Mouse (Mus musculus): ENCODE measurements around the gene Nf1. TPM values are rescaled to one million over a fixed set of nuclear protein-coding genes. Genes with fewer than 3 reads are reported as not detected.
A peak's percentile ranks its signal among the peaks of the same experiment; 100 is the strongest.

The Nf1 gene
- total RNA-seq, 2 experiments from 2014 or later = 18.2 to 23.5 TPM

DNA sequence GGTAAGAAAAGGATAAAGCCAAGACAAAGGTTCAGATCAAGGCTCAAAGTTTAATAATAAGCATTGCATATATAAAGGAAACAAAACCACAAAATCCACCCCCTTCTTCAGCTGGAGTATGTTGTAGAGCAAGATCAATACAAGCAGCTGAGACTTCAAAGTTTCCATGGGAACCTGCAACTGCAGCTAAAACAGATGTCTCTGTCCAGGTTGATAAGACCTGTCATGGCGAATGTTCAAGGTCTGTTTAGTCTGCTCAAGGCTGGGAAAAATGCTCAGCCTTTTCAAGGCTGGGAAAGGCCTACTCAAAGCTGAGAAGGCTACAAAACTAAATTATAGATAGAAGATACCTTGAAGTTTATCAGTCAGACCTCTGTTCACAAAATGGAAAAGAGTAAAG, 213.1 kb downstream of the Nf1 start:
- Histone ChIP-seq H3K27ac (no peak overlapping the region), H3K4me3 (no peak overlapping the region)
- TF ChIP-seq CTCF (IDR thresholded peaks at IDR 0.05) = no peak
- no peak for DNase-seq
- intact Hi-C loops (cut with DNase I) = no loop called here

- intact Hi-C loops (cut with DNase I) = no loop called here
- TF ChIP-seq CTCF (IDR thresholded peaks at IDR 0.05) = no peak
Observed at GRCm38 (mm10) chr11:79560536-79560935, 221.0 kb downstream of the Nf1 start.

DNA sequence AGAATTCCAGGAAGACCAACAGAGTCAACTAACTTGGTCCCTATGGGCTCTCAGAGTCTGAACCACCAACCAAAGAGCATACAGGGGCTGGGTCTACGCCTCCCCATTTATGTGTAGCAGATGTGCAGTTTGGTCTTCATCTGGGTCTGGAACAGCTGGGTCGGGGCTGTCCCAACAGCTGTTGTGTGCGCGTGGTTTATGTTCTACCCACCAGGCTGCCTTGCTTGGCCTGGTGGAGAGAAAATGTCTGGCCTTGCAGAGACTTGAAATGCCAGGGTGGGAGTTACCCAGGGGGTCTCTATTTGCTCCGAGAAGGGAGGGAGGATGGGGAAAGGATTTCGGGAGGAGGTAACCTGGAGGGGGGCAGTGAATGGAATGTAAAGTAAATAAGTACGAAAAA, 224.0 kb downstream of the Nf1 start:
- Histone ChIP-seq H3K4me3 (no peak overlapping the region), H3K27ac (no peak overlapping the region)
- no peak for DNase-seq
- intact Hi-C loops (cut with DNase I) = no loop called here
- no peak for TF ChIP-seq CTCF (IDR thresholded peaks at IDR 0.05)

More at GRCm38 (mm10) chr11:79560536-79560935, 221.0 kb downstream of the Nf1 start:
- DNase-seq = no peak
- Histone ChIP-seq H3K4me3 (no peak overlapping the region), H3K27ac (no peak overlapping the region)

DNA sequence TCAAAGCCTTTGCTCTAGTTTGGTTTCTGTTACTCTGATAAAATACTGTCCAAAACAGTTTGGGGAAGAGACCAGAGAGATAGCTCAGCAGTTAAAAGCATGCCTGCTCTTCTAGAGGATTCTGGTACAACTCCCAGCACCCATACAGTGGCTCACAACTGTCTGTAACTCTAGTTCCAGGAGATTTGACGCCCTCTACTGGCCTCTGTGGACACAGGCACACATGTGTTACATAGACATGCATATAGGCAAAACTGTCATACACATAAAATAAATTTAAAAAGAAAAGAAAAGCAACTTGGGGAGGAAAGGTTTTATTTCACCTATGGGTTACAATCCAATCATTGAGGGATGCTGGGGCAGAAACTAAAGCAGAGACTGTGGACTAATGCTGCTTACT, 227.5 kb downstream of the Nf1 start:
- no peak overlapping the region for H3K27ac ChIP-seq
- intact Hi-C loops (cut with DNase I) = no loop called here
- no peak overlapping the region for H3K4me3 ChIP-seq
- peak; percentile 9; the same call in 1 of the 2 replicates for TF ChIP-seq CTCF (IDR thresholded peaks at IDR 0.05)
- DNase-seq = no peak

- intact Hi-C loops (cut with DNase I) = no loop called here
- Histone ChIP-seq H3K4me3 (no peak overlapping the region), H3K27ac (no peak overlapping the region)
- no peak for DNase-seq
- no peak for TF ChIP-seq CTCF (IDR thresholded peaks at IDR 0.05)
Observed at GRCm38 (mm10) chr11:79568197-79568911, 228.9 kb downstream of the Nf1 start.

DNA sequence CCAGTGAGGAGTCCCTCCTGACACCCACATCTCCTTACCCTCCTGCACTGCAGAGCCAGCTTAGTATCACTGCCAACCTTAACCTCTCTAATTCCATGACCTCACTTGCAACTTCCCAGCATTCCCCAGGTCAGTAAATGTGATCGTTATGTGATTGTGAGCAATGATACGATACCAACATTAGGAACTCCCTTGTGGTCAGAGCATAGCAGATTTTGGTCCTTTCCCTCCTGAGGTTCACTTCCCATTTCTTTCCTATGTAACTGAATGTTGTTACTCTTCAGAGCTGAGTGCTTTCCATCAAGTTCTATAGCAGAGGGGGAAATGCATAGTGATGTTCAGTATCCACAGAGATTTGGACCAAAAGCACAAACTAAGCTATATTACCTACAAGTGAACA, 230.8 kb downstream of the Nf1 start:
- no peak overlapping the region for H3K4me3 ChIP-seq
- intact Hi-C loops (cut with DNase I) = no loop called here
- DNase-seq = no peak
- H3K27ac ChIP-seq = no peak overlapping the region
- TF ChIP-seq CTCF (IDR thresholded peaks at IDR 0.05) = no peak

DNA sequence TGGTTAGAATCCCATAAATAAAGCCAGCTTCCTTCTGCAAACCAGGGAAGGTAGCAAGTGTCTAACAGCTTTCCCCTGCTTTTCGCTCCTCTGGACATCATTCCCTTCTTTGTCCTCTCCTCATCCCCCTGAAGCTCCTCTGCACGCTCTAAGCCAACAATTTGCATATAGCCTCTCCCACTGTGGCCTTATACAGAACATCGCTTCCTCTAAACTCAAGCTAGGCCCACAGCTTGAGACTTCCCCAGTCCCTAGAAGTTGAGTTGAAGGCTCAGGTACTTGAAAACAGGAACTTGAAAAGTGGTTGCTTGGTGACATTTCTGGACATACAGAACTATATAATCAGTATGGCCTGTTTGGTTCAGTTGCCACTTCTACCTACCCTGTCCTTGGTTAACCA, 234.3 kb downstream of the Nf1 start:
- TF ChIP-seq CTCF (IDR thresholded peaks at IDR 0.05) = no peak
- no peak for DNase-seq
- no peak overlapping the region for H3K27ac ChIP-seq
- no peak overlapping the region for H3K4me3 ChIP-seq
- intact Hi-C loops (cut with DNase I) = no loop called here

GRCm38 (mm10) chr11:79575383-79576073, 236.0 kb downstream of the Nf1 start:
- TF ChIP-seq CTCF (IDR thresholded peaks at IDR 0.05) = no peak
- no peak for DNase-seq
- intact Hi-C loops (cut with DNase I) = loop anchor here (5.0 kb wide), 1 partner anchor 93 kb away; no protein-coding TSS in a partner anchor
- Histone ChIP-seq H3K27ac (no peak overlapping the region), H3K4me3 (no peak overlapping the region)

- Histone ChIP-seq H3K4me3 (no peak overlapping the region), H3K27ac (no peak overlapping the region)
- intact Hi-C loops (cut with DNase I) = loop anchor here (5.0 kb wide), 1 partner anchor 95 kb away; no protein-coding TSS in a partner anchor
- peak; percentile 89 for TF ChIP-seq CTCF (IDR thresholded peaks at IDR 0.05)
- DNase-seq = peak; percentile 72
Observed at GRCm38 (mm10) chr11:79577741-79578140, 238.2 kb downstream of the Nf1 start.

- DNase-seq = peak; percentile 44
- no peak overlapping the region for H3K27ac ChIP-seq
- no peak overlapping the region for H3K4me3 ChIP-seq
- peak; percentile 60 for TF ChIP-seq CTCF (IDR thresholded peaks at IDR 0.05)
- intact Hi-C loops (cut with DNase I) = no loop called here
Observed at GRCm38 (mm10) chr11:79580660-79581059, 241.2 kb downstream of the Nf1 start.

GRCm38 (mm10) chr11:79581257-79581656, 241.8 kb downstream of the Nf1 start:
- no peak for TF ChIP-seq CTCF (IDR thresholded peaks at IDR 0.05)
- intact Hi-C loops (cut with DNase I) = no loop called here

DNA sequence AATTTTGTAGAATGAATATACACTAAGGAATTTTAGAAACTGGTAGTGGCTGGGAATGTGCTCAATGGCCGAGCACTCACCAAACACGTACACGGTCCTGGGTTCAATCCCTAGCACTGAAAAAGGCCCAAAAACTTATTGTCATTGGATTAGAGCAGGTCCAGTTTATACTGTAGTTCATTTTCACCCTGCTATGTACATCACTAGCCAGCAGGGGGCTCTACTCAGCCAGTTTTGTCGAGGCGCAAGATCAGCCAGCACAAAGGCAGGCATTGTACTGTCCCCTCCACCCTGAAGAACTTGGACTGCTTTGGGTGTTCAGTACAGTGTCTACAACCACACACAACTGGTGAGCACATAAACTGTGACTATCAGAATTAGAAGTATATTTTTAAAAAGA, 244.7 kb downstream of the Nf1 start:
- Histone ChIP-seq H3K27ac (no peak overlapping the region), H3K4me3 (no peak overlapping the region)
- peak; percentile 69 for DNase-seq
- peak; percentile 82 for TF ChIP-seq CTCF (IDR thresholded peaks at IDR 0.05)
- intact Hi-C loops (cut with DNase I) = loop anchor here (2.0 kb wide), 1 partner anchor 41 kb away; no protein-coding TSS in a partner anchor

More at GRCm38 (mm10) chr11:79581257-79581656, 241.8 kb downstream of the Nf1 start:
- H3K27ac ChIP-seq = no peak overlapping the region
- no peak for DNase-seq
- no peak overlapping the region for H3K4me3 ChIP-seq

DNA sequence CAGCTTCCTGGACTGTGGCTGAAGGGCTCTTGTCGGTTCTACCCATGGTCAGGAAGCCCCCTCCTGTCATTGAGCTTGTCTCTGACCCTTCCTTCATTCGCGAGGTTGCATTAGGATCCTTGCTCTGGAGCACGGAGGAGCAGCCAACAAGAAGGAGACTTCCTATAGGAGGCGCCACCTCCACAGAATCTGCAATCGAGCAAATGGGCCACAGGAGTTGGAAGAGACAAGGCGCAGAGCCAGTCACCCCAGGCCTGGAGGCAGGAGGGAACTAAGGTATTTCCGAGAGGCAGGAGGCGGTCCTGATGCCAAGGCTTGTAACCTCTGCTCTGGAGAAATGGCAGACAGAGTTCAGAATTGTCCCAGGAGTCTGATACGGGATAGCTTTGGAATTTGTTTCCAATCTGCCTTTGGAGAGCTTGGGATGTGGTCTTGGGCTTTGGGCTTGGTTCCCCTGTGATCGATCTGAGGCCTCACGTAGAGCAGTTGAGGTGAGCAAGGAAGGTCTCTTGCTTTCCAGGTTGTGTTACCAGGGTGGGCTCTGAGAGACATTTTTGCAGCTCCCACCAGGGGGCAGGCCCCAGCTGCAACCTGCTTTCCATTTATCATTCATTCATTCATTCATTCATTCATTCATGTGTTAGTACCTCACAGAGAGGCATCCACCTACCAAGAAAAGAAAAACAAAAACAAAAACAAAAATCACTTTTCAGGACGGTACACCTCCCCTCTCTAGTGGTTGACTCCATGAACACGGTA, 250.0 kb downstream of the Nf1 start:
- intact Hi-C loops (cut with DNase I) = no loop called here
- DNase-seq = no peak
- TF ChIP-seq CTCF (IDR thresholded peaks at IDR 0.05) = peak; percentile 5; the same call in 1 of the 2 replicates
- no peak overlapping the region for H3K27ac ChIP-seq
- H3K4me3 ChIP-seq = no peak overlapping the region
